Mouse (Mus musculus) hindbrain, embryonic 13.5 days (tissue): Measurements from ENCODE around the gene Pla2r1. TPM values are rescaled to one million over a fixed set of nuclear protein-coding genes. Genes with fewer than 3 reads are reported as not detected.

Experiments
- ATAC-seq: fragments of 200-750 bp; cut with Nextera tagmentation; 2 replicates; pipeline ENCODE4 v1.8.0; 2017; ENCODE audit warnings: moderate TSS enrichment; ENCODE audit not compliant: low FRiP score
- H3K27ac ChIP-seq: fragments of 300-500 bp; sonication (generic); 2 replicates; pipeline ENCODE4 v1.5.1; 2015; ENCODE audit warnings: inconsistent platforms, mild to moderate bottlenecking, moderate library complexity
- H3K27me3 ChIP-seq: fragments of 300-500 bp; sonication (generic); 2 replicates; pipeline ENCODE4 v1.6.1; 2015; ENCODE audit warnings: mild to moderate bottlenecking, inconsistent platforms
- H3K36me3 ChIP-seq: fragments of 300-500 bp; sonication (generic); 2 replicates; pipeline ENCODE4 v1.6.1; 2015; ENCODE audit warnings: mild to moderate bottlenecking, inconsistent platforms
- H3K4me1 ChIP-seq: fragments of 300-500 bp; sonication (generic); replicated peaks from 2 replicates; pipeline ENCODE4 v1.6.1; 2015; ENCODE audit warnings: inconsistent platforms
- H3K4me2 ChIP-seq: fragments of 300-500 bp; sonication (generic); 2 replicates; pipeline ENCODE4 v1.6.1; 2015; ENCODE audit warnings: inconsistent platforms, mild to moderate bottlenecking, moderate library complexity
- H3K4me3 ChIP-seq: fragments of 300-500 bp; sonication (generic); 2 replicates; pipeline ENCODE4 v1.5.1; 2015; ENCODE audit warnings: mild to moderate bottlenecking, inconsistent platforms
- H3K9ac ChIP-seq: fragments of 300-500 bp; sonication (generic); 2 replicates; pipeline ENCODE4 v1.6.1; 2015; ENCODE audit warnings: mild to moderate bottlenecking, inconsistent platforms
- H3K9me3 ChIP-seq: fragments of 300-500 bp; sonication (generic); 2 replicates; pipeline ENCODE4 v1.6.1; 2016; ENCODE audit warnings: inconsistent platforms
- WGBS: fragments of 180-500 bp; shearing (Covaris S2); methylation state at CpG from one replicate; pipeline ENCODE4 v1.1.7; 2015; 5-methylcytosine and 5-hydroxymethylcytosine counted together
- polyA plus RNA-seq: library from polyadenylated mRNA; unstranded; fragments of >200 nt; fragmentation: Nextera tagmentation; extraction: Ambion mirVana; gene quantifications from 2 replicates; pipeline ENCODE4 v1.2.1, GENCODE M21; 2015

The Pla2r1 gene
- polyA plus RNA-seq, 1 experiment from 2014 or later, result 0.97 TPM

GRCm38 (mm10) chr2:60414334-60414733, 138.8 kb downstream of the Pla2r1 start:
- Histone ChIP-seq H3K27ac (no peak overlapping the region), H3K4me2 (no peak overlapping the region), H3K36me3 (no peaks in the 10 kb centered on the region), H3K4me1 (no peaks in the 10 kb centered on the region; the same call in 1 of the 2 replicates), H3K27me3 (no peaks in the 10 kb centered on the region), H3K4me3 (no peak overlapping the region), H3K9ac (no peak overlapping the region), H3K9me3 (no peaks in the 10 kb centered on the region)
- no peak for ATAC-seq
- WGBS, result 55% methylated on average over 8 of the region's 8 CpGs

GRCm38 (mm10) chr2:60413006-60413650, 140.0 kb downstream of the Pla2r1 start:
- Histone ChIP-seq H3K4me1 (no peaks in the 10 kb centered on the region; the same call in 1 of the 2 replicates), H3K27ac (no peak overlapping the region), H3K9ac (no peak overlapping the region), H3K27me3 (no peaks in the 10 kb centered on the region), H3K4me3 (no peak overlapping the region), H3K9me3 (no peaks in the 10 kb centered on the region), H3K36me3 (no peaks in the 10 kb centered on the region), H3K4me2 (no peak overlapping the region)
- WGBS, result 82% methylated on average over 18 of the region's 18 CpGs
- ATAC-seq, result no peak

GRCm38 (mm10) chr2:60411181-60411580, 141.9 kb downstream of the Pla2r1 start:
- WGBS, result 86% methylated on average over 7 of the region's 7 CpGs
- H3K36me3 ChIP-seq, result no peaks in the 10 kb centered on the region
- no peak overlapping the region for H3K4me2 ChIP-seq
- H3K27me3 ChIP-seq, result no peaks in the 10 kb centered on the region
- no peak overlapping the region for H3K27ac ChIP-seq
- no peak overlapping the region for H3K4me3 ChIP-seq
- no peak overlapping the region for H3K9ac ChIP-seq
- no peaks in the 10 kb centered on the region for H3K9me3 ChIP-seq
- ATAC-seq, result no peak
- no peaks in the 10 kb centered on the region; the same call in 1 of the 2 replicates for H3K4me1 ChIP-seq

- no peak overlapping the region for H3K4me2 ChIP-seq
- WGBS, result 86% methylated on average over 11 of the region's 11 CpGs
- H3K4me3 ChIP-seq, result no peak overlapping the region
- no peak overlapping the region for H3K9ac ChIP-seq
- H3K9me3 ChIP-seq, result no peaks in the 10 kb centered on the region
- H3K4me1 ChIP-seq, result no peaks in the 10 kb centered on the region; the same call in 1 of the 2 replicates
- no peaks in the 10 kb centered on the region for H3K27me3 ChIP-seq
- H3K27ac ChIP-seq, result no peak overlapping the region
- no peak for ATAC-seq
- H3K36me3 ChIP-seq, result no peaks in the 10 kb centered on the region
Measured at GRCm38 (mm10) chr2:60409989-60410763, 142.9 kb downstream of the Pla2r1 start.

- no peak for ATAC-seq
- Histone ChIP-seq H3K27ac (no peak overlapping the region), H3K4me2 (no peak overlapping the region), H3K9ac (no peak overlapping the region), H3K4me3 (no peak overlapping the region), H3K9me3 (no peaks in the 10 kb centered on the region), H3K36me3 (no peaks in the 10 kb centered on the region), H3K27me3 (no peaks in the 10 kb centered on the region), H3K4me1 (no peaks in the 10 kb centered on the region; the same call in 1 of the 2 replicates)
- 47% methylated on average over 6 of the region's 6 CpGs for WGBS
Measured at GRCm38 (mm10) chr2:60409194-60409593, 143.9 kb downstream of the Pla2r1 start.

GRCm38 (mm10) chr2:60407387-60407786, 145.7 kb downstream of the Pla2r1 start:
- no peak overlapping the region for H3K4me3 ChIP-seq
- H3K9ac ChIP-seq, result no peak overlapping the region
- H3K27ac ChIP-seq, result no peak overlapping the region
- no peaks in the 10 kb centered on the region for H3K9me3 ChIP-seq
- WGBS, result 75% methylated on average over 2 of the region's 2 CpGs
- no peak for ATAC-seq
- H3K4me1 ChIP-seq, result no peaks in the 10 kb centered on the region
- no peak overlapping the region for H3K4me2 ChIP-seq
- no peaks in the 10 kb centered on the region for H3K27me3 ChIP-seq
- H3K36me3 ChIP-seq, result no peaks in the 10 kb centered on the region

- H3K4me3 ChIP-seq, result no peak overlapping the region
- H3K36me3 ChIP-seq, result no peaks in the 10 kb centered on the region
- no peak for ATAC-seq
- WGBS, result 94% methylated on average over 5 of the region's 5 CpGs
- no peak overlapping the region for H3K9ac ChIP-seq
- no peak overlapping the region for H3K4me2 ChIP-seq
- H3K9me3 ChIP-seq, result no peaks in the 10 kb centered on the region
- no peaks in the 10 kb centered on the region for H3K27me3 ChIP-seq
- H3K27ac ChIP-seq, result no peak overlapping the region
- H3K4me1 ChIP-seq, result no peaks in the 10 kb centered on the region
Measured at GRCm38 (mm10) chr2:60405431-60405830, 147.7 kb downstream of the Pla2r1 start.

- no peaks in the 10 kb centered on the region for H3K9me3 ChIP-seq
- H3K27me3 ChIP-seq, result no peaks in the 10 kb centered on the region
- H3K36me3 ChIP-seq, result no peaks in the 10 kb centered on the region
- H3K4me2 ChIP-seq, result no peak overlapping the region
- no peak overlapping the region for H3K9ac ChIP-seq
- ATAC-seq, result no peak
- H3K27ac ChIP-seq, result no peak overlapping the region
- H3K4me1 ChIP-seq, result no peaks in the 10 kb centered on the region
- H3K4me3 ChIP-seq, result no peak overlapping the region
- 96% methylated on average over 7 of the region's 7 CpGs for WGBS
Measured at GRCm38 (mm10) chr2:60404763-60405162, 148.3 kb downstream of the Pla2r1 start.

GRCm38 (mm10) chr2:60401694-60402093, 151.4 kb downstream of the Pla2r1 start:
- H3K4me2 ChIP-seq, result no peak overlapping the region
- ATAC-seq, result no peak
- no peak overlapping the region for H3K9ac ChIP-seq
- no peak overlapping the region for H3K4me3 ChIP-seq
- H3K36me3 ChIP-seq, result no peaks in the 10 kb centered on the region
- H3K4me1 ChIP-seq, result no peaks in the 10 kb centered on the region
- WGBS, result 80% methylated on average over 5 of the region's 5 CpGs
- H3K27me3 ChIP-seq, result no peaks in the 10 kb centered on the region
- H3K9me3 ChIP-seq, result no peaks in the 10 kb centered on the region
- no peak overlapping the region for H3K27ac ChIP-seq

GRCm38 (mm10) chr2:60393786-60394185, 159.3 kb downstream of the Pla2r1 start:
- ATAC-seq, result no peak
- no peak overlapping the region for H3K27ac ChIP-seq
- WGBS, result 76% methylated on average over 6 of the region's 6 CpGs

GRCm38 (mm10) chr2:60392286-60392685, 160.8 kb downstream of the Pla2r1 start:
- no peak for ATAC-seq
- Histone ChIP-seq H3K36me3 (no peaks in the 10 kb centered on the region), H3K4me1 (no peaks in the 10 kb centered on the region), H3K27ac (no peak overlapping the region), H3K9ac (no peak overlapping the region), H3K4me3 (no peak overlapping the region), H3K9me3 (no peaks in the 10 kb centered on the region), H3K4me2 (no peak overlapping the region), H3K27me3 (0 out of 2 replicates have a peak, but pooled peaks cover 3% of the 10 kb centered on the region)
- 82% methylated on average over 4 of the region's 4 CpGs for WGBS

More at GRCm38 (mm10) chr2:60393786-60394185, 159.3 kb downstream of the Pla2r1 start:
- H3K4me3 ChIP-seq, result no peak overlapping the region
- 0 out of 2 replicates have a peak, but pooled peaks cover 3% of the 10 kb centered on the region for H3K27me3 ChIP-seq
- no peaks in the 10 kb centered on the region for H3K9me3 ChIP-seq
- H3K9ac ChIP-seq, result no peak overlapping the region
- no peaks in the 10 kb centered on the region for H3K4me1 ChIP-seq
- H3K36me3 ChIP-seq, result no peaks in the 10 kb centered on the region
- no peak overlapping the region for H3K4me2 ChIP-seq

- Histone ChIP-seq H3K9ac (no peak overlapping the region), H3K36me3 (no peaks in the 10 kb centered on the region), H3K4me2 (no peak overlapping the region), H3K27ac (no peak overlapping the region), H3K4me1 (peaks cover 8% of the 10 kb centered on the region; the same call in 1 of the 2 replicates), H3K4me3 (no peak overlapping the region), H3K9me3 (no peaks in the 10 kb centered on the region), H3K27me3 (peaks cover 18% of the 10 kb centered on the region)
- WGBS, result 85% methylated on average over 3 of the region's 3 CpGs
- ATAC-seq, result no peak
Measured at GRCm38 (mm10) chr2:60387363-60387762, 165.7 kb downstream of the Pla2r1 start.
